Mouse (Mus musculus): ENCODE measurements around the gene Kdm6b. TPM values are rescaled to one million over a fixed set of nuclear protein-coding genes. Genes with fewer than 3 reads are reported as not detected.

Gene Kdm6b
- total and polyA plus RNA-seq, 2 experiments from 2014 or later = 15.0 to 30.2 TPM

GRCm38 (mm10) chr11:69415327-69415667 lies 1.8 kb upstream of the Kdm6b start:
- Histone ChIP-seq H3K4me1 (ENCODE audit: insufficient read depth) (peaks cover 48% of the 10 kb centered on the region), H3K4me3 (ENCODE audit: low read depth, low read length) (peak overlapping the region; percentile 71), H3K27ac (ENCODE audit: low read depth, low read length) (peak overlapping the region; percentile 99), H3K36me3 (ENCODE audit: insufficient read depth) (peaks cover 11% of the 10 kb centered on the region), H3K4me2 (ENCODE audit: low read depth) (peak overlapping the region; percentile 98), H3K9me3 (ENCODE audit: low read length) (no peaks in the 10 kb centered on the region), H3K27me3 (ENCODE audit: insufficient read depth, low read length) (peaks cover 4% of the 10 kb centered on the region; the same call in 1 of the 2 replicates), H3K9ac (peak overlapping the region; percentile 85)
- peak; percentile 4; the same call in 1 of the 2 replicates for ATAC-seq
- peak; percentile 22 for TF ChIP-seq CTCF (IDR thresholded peaks at IDR 0.05; ENCODE audit: low read depth)
- 4% methylated on average over 3 of the region's 3 CpGs for WGBS
- peak; percentile 68 for DNase-seq

DNA sequence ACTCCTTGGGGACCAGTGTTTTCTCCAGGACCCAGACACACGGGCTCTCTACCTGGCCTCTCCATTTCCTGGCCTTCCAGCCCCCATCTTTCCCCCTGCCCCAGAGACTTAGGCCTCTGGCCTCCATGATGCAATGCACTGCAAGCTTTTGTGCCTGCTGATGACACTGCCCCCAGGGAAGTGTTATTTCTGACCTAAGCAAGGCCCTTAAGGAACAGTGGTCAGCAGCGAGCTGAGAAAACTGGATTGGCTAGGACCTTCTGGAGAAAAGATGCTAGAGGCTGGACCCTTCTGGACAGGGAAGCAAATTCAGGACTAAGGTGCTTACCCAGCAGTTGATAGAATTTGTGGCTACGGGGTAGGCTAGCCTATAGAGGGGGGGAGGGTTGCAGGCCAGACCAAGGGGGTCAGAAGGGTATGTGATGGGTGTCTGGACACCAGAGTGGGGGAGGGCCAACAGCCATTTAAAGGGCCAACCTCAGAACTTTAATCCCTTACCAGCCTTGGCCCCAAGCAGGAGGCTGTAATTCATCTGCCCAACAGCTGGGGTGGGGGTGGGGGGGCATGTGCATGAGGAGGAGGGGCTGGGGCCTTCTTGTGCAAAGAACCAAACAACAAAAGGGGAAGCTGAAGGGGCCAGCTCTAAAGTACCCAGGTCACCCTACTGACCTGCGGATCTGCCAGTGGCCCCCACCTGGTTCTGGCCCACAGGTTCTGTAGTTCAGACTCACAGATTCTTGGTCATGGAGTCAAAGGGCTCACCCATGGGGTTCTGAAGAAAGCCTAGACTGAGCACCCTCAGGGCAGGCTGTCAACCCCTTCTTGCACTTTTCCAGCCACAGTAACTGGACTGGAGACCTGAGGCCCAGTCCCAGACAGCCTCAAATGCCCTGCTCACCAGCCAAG lies 1.2 kb upstream of the Kdm6b start:
- ATAC-seq = no peak
- H3K4me2 ChIP-seq (ENCODE audit: low read depth) = peak overlapping the region; percentile 98
- peak overlapping the region; percentile 99 for H3K27ac ChIP-seq (ENCODE audit: low read depth, low read length)
- H3K4me3 ChIP-seq (ENCODE audit: low read depth, low read length) = peak overlapping the region; percentile 71
- H3K9ac ChIP-seq = peak overlapping the region; percentile 85
- DNase-seq = no peak
- H3K27me3 ChIP-seq (ENCODE audit: insufficient read depth, low read length) = no peaks in the 10 kb centered on the region
- no peak for TF ChIP-seq CTCF (IDR thresholded peaks at IDR 0.05; ENCODE audit: low read depth)
- H3K4me1 ChIP-seq (ENCODE audit: insufficient read depth) = peaks cover 45% of the 10 kb centered on the region
- WGBS = 8% methylated on average over 4 of the region's 4 CpGs
- peaks cover 11% of the 10 kb centered on the region for H3K36me3 ChIP-seq (ENCODE audit: insufficient read depth)
- no peaks in the 10 kb centered on the region for H3K9me3 ChIP-seq (ENCODE audit: low read length)

DNA sequence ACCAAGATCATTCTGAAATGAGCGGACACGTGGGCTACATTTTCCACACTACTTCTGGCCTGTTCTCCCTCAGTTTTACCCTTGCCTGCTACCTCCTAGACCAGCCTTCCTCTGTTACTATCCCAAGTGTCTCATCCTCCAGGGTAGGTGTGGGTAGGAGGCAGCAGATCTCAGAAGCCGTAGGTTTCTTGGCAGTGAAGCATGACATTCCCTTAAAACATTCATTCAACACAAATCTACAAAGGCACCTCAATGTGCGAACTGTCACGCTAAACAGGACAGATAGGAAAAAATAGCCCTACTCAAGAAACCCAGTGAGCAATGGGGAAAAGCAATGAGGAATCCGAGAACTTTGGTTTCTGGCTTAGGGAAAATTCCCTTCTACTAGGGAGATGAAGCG lies 927 bp downstream of the Kdm6b start:
- Histone ChIP-seq H3K9me3 (ENCODE audit: low read length) (no peaks in the 10 kb centered on the region), H3K4me2 (ENCODE audit: low read depth) (peak overlapping the region; percentile 98), H3K9ac (peak overlapping the region; percentile 85), H3K27ac (ENCODE audit: low read depth, low read length) (peak overlapping the region; percentile 99), H3K27me3 (ENCODE audit: insufficient read depth, low read length) (no peaks in the 10 kb centered on the region), H3K4me1 (ENCODE audit: insufficient read depth) (peaks cover 39% of the 10 kb centered on the region), H3K4me3 (ENCODE audit: low read depth, low read length) (peak overlapping the region; percentile 71), H3K36me3 (ENCODE audit: insufficient read depth) (peaks cover 16% of the 10 kb centered on the region)
- ATAC-seq = no peak
- TF ChIP-seq CTCF (IDR thresholded peaks at IDR 0.05; ENCODE audit: low read depth) = no peak
- no peak for DNase-seq
- 51% methylated on average over 7 of the region's 7 CpGs for WGBS

DNA sequence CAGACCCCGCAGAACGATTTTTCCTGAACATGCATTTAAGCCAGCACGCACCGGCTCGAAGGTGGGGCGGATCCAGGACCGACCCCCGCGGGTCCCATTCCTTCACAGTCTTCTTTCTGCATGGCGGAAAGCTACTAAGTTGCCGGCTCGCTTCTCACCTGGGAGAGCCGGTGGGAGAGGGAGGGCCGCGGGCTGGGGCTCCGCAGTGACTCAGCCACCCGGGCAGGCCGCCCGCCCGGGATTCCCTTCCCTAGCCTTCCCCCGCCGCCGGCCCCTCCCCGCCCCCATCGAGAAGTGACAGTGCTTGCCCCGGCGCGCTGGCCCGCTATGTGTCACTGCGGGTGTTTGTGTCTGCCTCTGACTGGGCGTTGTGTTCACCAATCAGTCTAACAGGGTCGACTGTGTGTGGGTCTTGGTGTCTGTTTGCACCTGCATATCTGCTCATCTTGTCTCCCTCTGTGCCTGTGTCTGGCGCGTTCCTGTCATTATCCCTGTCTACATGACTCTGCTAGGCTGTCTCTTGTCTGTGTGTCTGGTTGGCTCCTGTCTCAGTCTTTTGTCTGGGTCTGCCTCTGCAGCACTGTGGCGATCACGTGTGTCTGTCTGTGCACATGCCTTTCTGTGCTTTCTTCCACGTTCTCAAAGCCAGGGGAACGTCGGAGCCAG lies 1.8 kb downstream of the Kdm6b start:
- Histone ChIP-seq H3K27ac (ENCODE audit: low read depth, low read length) (peak overlapping the region; percentile 99), H3K4me2 (ENCODE audit: low read depth) (peak overlapping the region; percentile 98), H3K9ac (peak overlapping the region; percentile 85), H3K4me3 (ENCODE audit: low read depth, low read length) (peak overlapping the region; percentile 71), H3K4me1 (ENCODE audit: insufficient read depth) (peaks cover 31% of the 10 kb centered on the region), H3K36me3 (ENCODE audit: insufficient read depth) (peaks cover 24% of the 10 kb centered on the region), H3K27me3 (ENCODE audit: insufficient read depth, low read length) (no peaks in the 10 kb centered on the region), H3K9me3 (ENCODE audit: low read length) (no peaks in the 10 kb centered on the region)
- 0% methylated on average over 38 of the region's 39 CpGs for WGBS
- TF ChIP-seq CTCF (IDR thresholded peaks at IDR 0.05; ENCODE audit: low read depth) = no peak
- peak; percentile 63 for DNase-seq
- ATAC-seq = no peak

GRCm38 (mm10) chr11:69411073-69411535 lies 2.4 kb downstream of the Kdm6b start:
- ATAC-seq (peak; percentile 52), DNase-seq (peak; percentile 96)
- no peaks in the 10 kb centered on the region for H3K9me3 ChIP-seq (ENCODE audit: low read length)
- H3K4me1 ChIP-seq (ENCODE audit: insufficient read depth) = peaks cover 31% of the 10 kb centered on the region
- H3K27me3 ChIP-seq (ENCODE audit: insufficient read depth, low read length) = no peaks in the 10 kb centered on the region
- peak overlapping the region; percentile 85 for H3K9ac ChIP-seq
- peak overlapping the region; percentile 71 for H3K4me3 ChIP-seq (ENCODE audit: low read depth, low read length)
- WGBS = 0% methylated on average over 26 of the region's 26 CpGs
- peaks cover 29% of the 10 kb centered on the region for H3K36me3 ChIP-seq (ENCODE audit: insufficient read depth)
- TF ChIP-seq CTCF (IDR thresholded peaks at IDR 0.05; ENCODE audit: low read depth) = no peak
- peak overlapping the region; percentile 99 for H3K27ac ChIP-seq (ENCODE audit: low read depth, low read length)
- peak overlapping the region; percentile 98 for H3K4me2 ChIP-seq (ENCODE audit: low read depth)

- DNase-seq = peak; percentile 58
- peaks cover 31% of the 10 kb centered on the region for H3K4me1 ChIP-seq (ENCODE audit: insufficient read depth)
- H3K9ac ChIP-seq = peak overlapping the region; percentile 85
- no peaks in the 10 kb centered on the region for H3K9me3 ChIP-seq (ENCODE audit: low read length)
- peak overlapping the region; percentile 99 for H3K27ac ChIP-seq (ENCODE audit: low read depth, low read length)
- H3K27me3 ChIP-seq (ENCODE audit: insufficient read depth, low read length) = no peaks in the 10 kb centered on the region
- peak overlapping the region; percentile 98 for H3K4me2 ChIP-seq (ENCODE audit: low read depth)
- 1% methylated on average over 41 of the region's 41 CpGs for WGBS
- peak; percentile 4; the same call in 1 of the 2 replicates for ATAC-seq
- H3K36me3 ChIP-seq (ENCODE audit: insufficient read depth) = peaks cover 35% of the 10 kb centered on the region
- peak overlapping the region; percentile 71 for H3K4me3 ChIP-seq (ENCODE audit: low read depth, low read length)
- TF ChIP-seq CTCF (IDR thresholded peaks at IDR 0.05; ENCODE audit: low read depth) = no peak
Measured at GRCm38 (mm10) chr11:69410310-69411072, 3.0 kb downstream of the Kdm6b start.
